Mouse (Mus musculus): ENCODE data around the gene Cfap157. TPM values are rescaled to one million over a fixed set of nuclear protein-coding genes. Genes with fewer than 3 reads are reported as not detected.

The Cfap157 gene
- polyA plus RNA-seq, 1 experiment from 2014 or later = 1.5 TPM

- 7% methylated on average over 11 of the region's 11 CpGs for WGBS
- H3K4me1 ChIP-seq = peaks cover 33% of the 10 kb centered on the region
- H3K36me3 ChIP-seq = peaks cover 12% of the 10 kb centered on the region
- peak within 1 kb of the TSS; percentile 97 for H3K4me2 ChIP-seq (replicated peaks)
- peaks cover 11% of the 10 kb centered on the region for H3K27me3 ChIP-seq
- H3K27ac ChIP-seq = peak within 1 kb of the TSS; percentile 91
- peak within 1 kb of the TSS; percentile 81 for H3K9ac ChIP-seq
- peak within 1 kb of the TSS; percentile 79 for H3K4me3 ChIP-seq
- 0 out of 2 replicates have a peak, but pooled peaks have one; percentile 5 for ATAC-seq (ENCODE audit: low FRiP score)
- no peaks in the 10 kb centered on the region for H3K9me3 ChIP-seq (replicated peaks)
These were observed 43.3 kb downstream of the Cfap157 start, which contains the start of gene 6330409D20Rik for GRCm38 (mm10) chr2:32740916-32741272. TSS of gene 6330409D20Rik (minus strand) at chr2:32741016.

- no peak overlapping the region for H3K4me2 ChIP-seq (replicated peaks)
- peaks cover 11% of the 10 kb centered on the region for H3K27me3 ChIP-seq
- no peaks in the 10 kb centered on the region for H3K9me3 ChIP-seq (replicated peaks)
- no peak for ATAC-seq (ENCODE audit: low FRiP score)
- H3K9ac ChIP-seq = peak overlapping the region; percentile 15; the same call in 1 of the 2 replicates
- H3K4me3 ChIP-seq = no peak overlapping the region
- 69% methylated on average over 4 of the region's 4 CpGs for WGBS
- H3K4me1 ChIP-seq = peaks cover 36% of the 10 kb centered on the region
- H3K36me3 ChIP-seq = no peaks in the 10 kb centered on the region
- no peak overlapping the region for H3K27ac ChIP-seq
These were observed 44.9 kb downstream of the Cfap157 start for GRCm38 (mm10) chr2:32739311-32739710.

- H3K27ac ChIP-seq = no peak overlapping the region
- H3K9ac ChIP-seq = no peak overlapping the region
- H3K4me3 ChIP-seq = no peak overlapping the region
- no peaks in the 10 kb centered on the region for H3K9me3 ChIP-seq (replicated peaks)
- peaks cover 20% of the 10 kb centered on the region for H3K4me1 ChIP-seq
- no peak overlapping the region for H3K4me2 ChIP-seq (replicated peaks)
- peaks cover 11% of the 10 kb centered on the region for H3K27me3 ChIP-seq
- no peaks in the 10 kb centered on the region for H3K36me3 ChIP-seq
- no peak for ATAC-seq (ENCODE audit: low FRiP score)
- 62% methylated on average over 6 of the region's 6 CpGs for WGBS
These were observed 47.2 kb downstream of the Cfap157 start for GRCm38 (mm10) chr2:32737008-32737407.

- Histone ChIP-seq H3K27ac (no peak overlapping the region; the same call in 1 of the 2 replicates), H3K4me1 (peaks cover 14% of the 10 kb centered on the region), H3K4me2 (replicated peaks) (no peak overlapping the region), H3K36me3 (no peaks in the 10 kb centered on the region), H3K4me3 (no peak overlapping the region), H3K9me3 (replicated peaks) (no peaks in the 10 kb centered on the region), H3K9ac (no peak overlapping the region), H3K27me3 (peaks cover 8% of the 10 kb centered on the region)
- WGBS = 27% methylated on average over 3 of the region's 3 CpGs
- ATAC-seq (ENCODE audit: low FRiP score) = no peak
These were observed 47.9 kb downstream of the Cfap157 start for GRCm38 (mm10) chr2:32736306-32736829.

- 51% methylated on average over 4 of the region's 4 CpGs for WGBS
- Histone ChIP-seq H3K27ac (no peak overlapping the region), H3K4me2 (replicated peaks) (no peak overlapping the region)
These were observed 49.3 kb downstream of the Cfap157 start for GRCm38 (mm10) chr2:32734933-32735332.

GRCm38 (mm10) chr2:32734480-32734879, 49.7 kb downstream of the Cfap157 start:
- Histone ChIP-seq H3K4me2 (replicated peaks) (no peak overlapping the region), H3K36me3 (no peaks in the 10 kb centered on the region), H3K9ac (no peak overlapping the region), H3K4me1 (peaks cover 22% of the 10 kb centered on the region), H3K27ac (no peak overlapping the region), H3K27me3 (no peaks in the 10 kb centered on the region; the same call in 1 of the 2 replicates), H3K4me3 (no peak overlapping the region), H3K9me3 (replicated peaks) (no peaks in the 10 kb centered on the region)
- no peak for ATAC-seq (ENCODE audit: low FRiP score)
- WGBS = 48% methylated on average over 4 of the region's 4 CpGs

More at GRCm38 (mm10) chr2:32734933-32735332, 49.3 kb downstream of the Cfap157 start:
- H3K4me1 ChIP-seq = peaks cover 18% of the 10 kb centered on the region
- no peak overlapping the region for H3K4me3 ChIP-seq
- no peaks in the 10 kb centered on the region for H3K9me3 ChIP-seq (replicated peaks)
- no peak for ATAC-seq (ENCODE audit: low FRiP score)
- H3K27me3 ChIP-seq = no peaks in the 10 kb centered on the region; the same call in 1 of the 2 replicates
- H3K36me3 ChIP-seq = no peaks in the 10 kb centered on the region
- H3K9ac ChIP-seq = no peak overlapping the region

GRCm38 (mm10) chr2:32732695-32733094, 51.5 kb downstream of the Cfap157 start:
- Histone ChIP-seq H3K4me2 (replicated peaks) (no peak overlapping the region), H3K27me3 (no peaks in the 10 kb centered on the region), H3K36me3 (no peaks in the 10 kb centered on the region), H3K4me1 (peaks cover 23% of the 10 kb centered on the region), H3K4me3 (no peak overlapping the region), H3K9ac (no peak overlapping the region), H3K9me3 (replicated peaks) (no peaks in the 10 kb centered on the region), H3K27ac (no peak overlapping the region)
- WGBS = 70% methylated on average over 6 of the region's 6 CpGs
- no peak for ATAC-seq (ENCODE audit: low FRiP score)

- Histone ChIP-seq H3K4me2 (replicated peaks) (no peak overlapping the region), H3K9me3 (replicated peaks) (no peaks in the 10 kb centered on the region), H3K36me3 (no peaks in the 10 kb centered on the region), H3K4me1 (peaks cover 22% of the 10 kb centered on the region), H3K9ac (0 out of 2 replicates have a peak overlapping the region, but pooled peaks have one; percentile 13), H3K4me3 (no peak overlapping the region), H3K27ac (0 out of 2 replicates have a peak overlapping the region, but pooled peaks have one; percentile 30), H3K27me3 (no peaks in the 10 kb centered on the region)
- no peak for ATAC-seq (ENCODE audit: low FRiP score)
- 73% methylated on average over 4 of the region's 4 CpGs for WGBS
These were observed 52.3 kb downstream of the Cfap157 start for GRCm38 (mm10) chr2:32731911-32732310.

- no peak overlapping the region for H3K9ac ChIP-seq
- no peaks in the 10 kb centered on the region for H3K36me3 ChIP-seq
- 0 out of 2 replicates have a peak overlapping the region, but pooled peaks have one; percentile 23 for H3K27ac ChIP-seq
- 48% methylated on average over 11 of the region's 11 CpGs for WGBS
- no peak for ATAC-seq (ENCODE audit: low FRiP score)
- no peaks in the 10 kb centered on the region for H3K9me3 ChIP-seq (replicated peaks)
- H3K4me1 ChIP-seq = peaks cover 22% of the 10 kb centered on the region
- H3K4me2 ChIP-seq (replicated peaks) = peak overlapping the region; percentile 29; the same call in 1 of the 2 replicates
- no peak overlapping the region for H3K4me3 ChIP-seq
- H3K27me3 ChIP-seq = no peaks in the 10 kb centered on the region
These were observed 53.4 kb downstream of the Cfap157 start for GRCm38 (mm10) chr2:32730854-32731253.

- no peaks in the 10 kb centered on the region for H3K27me3 ChIP-seq
- ATAC-seq (ENCODE audit: low FRiP score) = no peak
- no peak overlapping the region for H3K9ac ChIP-seq
- no peak overlapping the region for H3K4me3 ChIP-seq
- H3K36me3 ChIP-seq = no peaks in the 10 kb centered on the region
- 73% methylated on average over 4 of the region's 4 CpGs for WGBS
- H3K4me2 ChIP-seq (replicated peaks) = no peak overlapping the region
- H3K9me3 ChIP-seq (replicated peaks) = no peaks in the 10 kb centered on the region
- no peak overlapping the region for H3K27ac ChIP-seq
- H3K4me1 ChIP-seq = peaks cover 19% of the 10 kb centered on the region
These were observed 54.7 kb downstream of the Cfap157 start for GRCm38 (mm10) chr2:32729547-32729946.

GRCm38 (mm10) chr2:32728463-32728862, 55.8 kb downstream of the Cfap157 start:
- H3K27me3 ChIP-seq = no peaks in the 10 kb centered on the region
- no peaks in the 10 kb centered on the region for H3K36me3 ChIP-seq
- no peak for ATAC-seq (ENCODE audit: low FRiP score)
- no peak overlapping the region for H3K27ac ChIP-seq
- H3K4me2 ChIP-seq (replicated peaks) = peak overlapping the region; percentile 17; the same call in 1 of the 2 replicates
- no peak overlapping the region; the same call in 1 of the 2 replicates for H3K4me3 ChIP-seq
- H3K4me1 ChIP-seq = peaks cover 19% of the 10 kb centered on the region
- WGBS = 48% methylated on average over 7 of the region's 7 CpGs
- H3K9ac ChIP-seq = no peak overlapping the region
- no peaks in the 10 kb centered on the region for H3K9me3 ChIP-seq (replicated peaks)

- 4% methylated on average over 16 of the region's 16 CpGs for WGBS
- peak overlapping the region; percentile 54; the same call in 1 of the 2 replicates for H3K9ac ChIP-seq
- peak overlapping the region; percentile 28 for H3K4me3 ChIP-seq
- no peaks in the 10 kb centered on the region for H3K36me3 ChIP-seq
- no peaks in the 10 kb centered on the region for H3K9me3 ChIP-seq (replicated peaks)
- H3K27ac ChIP-seq = peak overlapping the region; percentile 23; the same call in 1 of the 2 replicates
- peaks cover 19% of the 10 kb centered on the region for H3K4me1 ChIP-seq
- ATAC-seq (ENCODE audit: low FRiP score) = peak; percentile 91
- peak overlapping the region; percentile 55 for H3K4me2 ChIP-seq (replicated peaks)
- no peaks in the 10 kb centered on the region for H3K27me3 ChIP-seq
These were observed 56.8 kb downstream of the Cfap157 start for GRCm38 (mm10) chr2:32727435-32727834.

Measured in hindbrain, embryonic 12.5 days (tissue).